Mouse (Mus musculus) T-helper 17 cell (primary cell): Measurements from ENCODE around the gene Mtrr.

ENCODE experiments used
- in situ Hi-C, 2 experiments: fragments of 300-600 bp; cut with MboI, MseI; formaldehyde crosslinking; loops; 1 replicate in 1 of 2; 2 replicates in 1 of 2; pipeline ENCODE4 v1.15.1; 2025; ENCODE audit warnings: high pct_unique_total_duplicates in 2 of 2

The Mtrr gene

DNA sequence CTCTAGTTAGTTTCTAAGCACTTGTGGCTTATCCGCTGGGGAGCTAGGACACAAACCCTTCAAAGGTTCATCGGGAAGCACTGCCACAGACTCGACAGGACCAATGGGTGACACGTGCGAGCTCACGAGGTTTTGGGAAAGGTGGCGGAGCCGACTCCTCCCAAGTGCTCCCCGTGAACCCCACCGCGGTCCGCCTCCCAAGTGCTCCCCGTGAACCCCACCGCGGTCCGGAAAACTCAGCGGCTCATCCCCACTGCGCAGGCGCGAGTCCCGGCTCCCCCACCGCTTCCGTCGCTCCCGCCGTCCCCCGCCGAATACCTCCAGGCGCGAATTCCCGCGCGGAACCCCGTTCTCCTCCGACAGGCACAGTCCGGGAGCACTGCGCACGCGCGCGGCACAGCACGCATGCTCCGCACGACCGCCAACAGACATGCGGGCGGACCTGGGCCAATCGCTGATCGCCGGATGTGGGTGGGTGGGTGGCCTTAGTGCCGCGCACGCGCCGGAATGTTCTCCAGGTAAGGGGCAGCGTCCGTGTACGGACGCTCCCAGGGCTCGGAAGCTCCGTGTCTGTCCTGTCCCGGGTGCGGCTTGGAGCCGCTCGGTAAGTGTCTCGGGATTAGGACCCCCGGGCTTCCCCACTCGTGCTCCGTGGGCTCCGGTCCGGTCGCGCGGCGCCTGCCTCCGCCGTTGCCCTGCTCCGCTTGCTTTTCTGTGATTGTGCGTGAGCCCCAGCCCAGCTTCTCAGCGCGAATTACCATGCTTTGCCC, at the start of gene Mtrr, which contains the start of gene Fastkd3:
Gene Mtrr (minus strand): TSS at position 403 of the 770 bp plus-strand sequence.
Gene Fastkd3 (plus strand): TSS at position 488 of the 770 bp plus-strand sequence.
- in situ Hi-C loops, result loop anchor here (5.0 to 25.0 kb wide), 8 partner anchors 930 to 1657 kb away; partner anchors contain the start of genes Gm28041 (in 1 of the 2), Med10 (in 1 of the 2), Srd5a1 (in 1 of the 2) and Zfp456 (in 1 of the 2)

DNA sequence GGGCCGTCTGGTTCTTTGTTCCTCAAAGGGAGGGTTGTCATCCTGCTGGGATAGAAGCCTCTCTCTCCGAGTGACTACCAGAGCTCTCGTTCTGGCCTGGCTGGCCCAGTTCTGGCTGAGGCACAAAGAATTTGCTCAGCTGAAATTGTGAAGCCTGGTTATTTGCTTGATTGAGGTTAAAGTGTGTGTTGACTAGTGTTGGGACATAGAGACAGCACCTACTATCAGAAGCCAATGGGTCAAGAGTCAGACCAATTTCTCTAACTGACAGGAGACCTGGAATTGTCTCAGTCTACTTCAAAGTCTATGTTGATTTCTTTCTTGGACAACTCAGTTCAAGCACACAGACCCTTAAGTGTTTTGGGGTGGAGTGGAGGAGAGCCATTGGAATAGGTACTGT, 45.1 kb upstream of the Mtrr start:
- in situ Hi-C loops, result no loop called here

DNA sequence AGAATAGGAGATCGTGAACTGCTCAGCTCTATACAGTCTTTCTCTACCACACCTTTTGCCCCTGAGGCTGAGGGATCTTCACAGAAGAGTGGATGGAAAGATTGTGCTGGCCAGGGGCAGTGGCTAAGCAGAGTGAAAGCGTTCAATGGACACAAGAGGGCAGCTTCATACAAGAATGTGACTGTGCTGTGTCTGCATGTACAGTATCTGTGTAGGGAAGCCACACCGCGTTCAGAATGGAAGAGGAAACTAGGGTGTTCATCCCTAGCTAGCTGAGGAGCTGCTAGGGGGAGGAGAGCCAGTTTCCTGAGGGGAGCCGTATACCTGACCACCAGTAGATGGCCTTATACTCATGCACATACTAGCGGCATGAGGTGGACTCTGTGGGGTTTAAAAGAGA, 40.8 kb upstream of the Mtrr start:
- in situ Hi-C loops, result no loop called here

DNA sequence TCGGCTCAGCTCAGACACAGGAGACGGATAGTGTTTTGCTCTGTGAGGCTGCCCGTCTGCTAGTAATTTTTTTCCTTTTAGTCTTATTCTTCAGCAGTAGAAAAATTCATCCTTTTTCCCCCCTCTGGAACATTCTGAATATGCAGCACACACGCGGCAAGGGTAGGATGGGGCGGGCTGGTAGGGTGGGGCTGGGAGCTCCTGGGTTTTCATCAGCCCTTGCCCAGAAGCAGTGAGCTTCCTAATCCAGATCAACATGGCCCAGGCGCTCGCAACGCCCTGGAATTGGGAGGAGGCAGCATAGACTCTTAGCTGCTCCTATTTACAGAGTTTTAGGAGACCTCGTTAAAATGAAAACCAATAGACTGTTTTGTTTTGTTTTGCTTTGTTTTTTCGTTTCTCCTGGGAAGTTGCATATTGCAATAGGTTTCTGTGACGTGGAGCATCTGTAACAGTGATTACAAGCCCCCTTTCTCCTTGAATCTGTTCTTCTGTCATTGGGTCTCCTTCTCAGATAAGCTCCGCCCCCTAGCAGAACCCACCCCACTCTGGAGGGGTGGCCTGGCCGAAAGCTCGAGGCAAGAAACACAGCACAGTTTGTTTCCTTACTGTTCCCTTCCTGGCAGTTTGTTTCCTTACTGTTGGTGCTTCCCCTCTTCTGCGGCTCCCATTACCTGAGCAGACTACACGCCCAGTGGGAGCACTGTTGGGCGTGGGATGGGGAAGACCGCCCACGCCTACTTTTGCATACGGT, 25.9 kb upstream of the Mtrr start:
- in situ Hi-C loops, result no loop called here

DNA sequence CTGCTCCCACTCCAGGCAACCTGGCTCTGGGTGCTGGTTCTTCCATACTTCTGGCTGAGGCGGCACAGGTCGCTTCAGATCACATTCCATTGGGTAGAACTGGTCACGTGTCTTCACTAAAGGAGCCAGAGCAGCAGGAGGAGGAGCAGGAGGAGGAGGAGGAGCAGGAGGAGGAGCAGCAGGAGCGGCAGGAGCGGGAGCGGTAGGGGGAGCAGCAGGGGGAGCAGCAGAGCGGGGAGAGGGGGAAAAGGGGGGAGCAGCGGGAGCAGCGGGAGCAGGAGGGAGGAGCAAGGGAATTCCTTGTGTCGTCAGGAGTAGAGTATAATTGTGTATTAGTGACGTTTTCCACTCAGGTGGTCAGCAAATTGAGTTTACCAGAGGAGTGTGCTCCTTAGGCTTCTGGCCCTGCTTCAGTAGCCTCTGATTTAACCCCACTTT, 23.8 kb upstream of the Mtrr start:
- in situ Hi-C loops, result no loop called here

DNA sequence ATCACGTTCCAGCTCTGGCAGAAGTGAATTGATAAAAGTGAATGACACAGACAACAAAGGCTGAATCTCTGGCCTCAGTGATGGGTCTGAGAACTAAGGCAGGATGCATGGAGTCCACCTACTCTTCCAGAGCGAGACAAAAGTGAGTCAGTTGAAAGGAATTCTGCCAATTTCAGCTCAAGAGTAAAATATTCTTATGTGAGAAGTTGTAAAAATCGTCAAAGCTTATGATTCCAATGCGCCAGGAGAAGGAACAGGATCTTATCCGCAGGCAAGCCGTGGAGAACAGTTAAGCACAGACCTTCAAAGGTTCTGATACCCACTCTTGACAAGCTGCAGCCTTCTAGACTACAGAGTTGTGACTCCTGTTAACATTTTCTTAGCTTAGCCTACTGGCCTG, 21.1 kb upstream of the Mtrr start:
- in situ Hi-C loops, result no loop called here

DNA sequence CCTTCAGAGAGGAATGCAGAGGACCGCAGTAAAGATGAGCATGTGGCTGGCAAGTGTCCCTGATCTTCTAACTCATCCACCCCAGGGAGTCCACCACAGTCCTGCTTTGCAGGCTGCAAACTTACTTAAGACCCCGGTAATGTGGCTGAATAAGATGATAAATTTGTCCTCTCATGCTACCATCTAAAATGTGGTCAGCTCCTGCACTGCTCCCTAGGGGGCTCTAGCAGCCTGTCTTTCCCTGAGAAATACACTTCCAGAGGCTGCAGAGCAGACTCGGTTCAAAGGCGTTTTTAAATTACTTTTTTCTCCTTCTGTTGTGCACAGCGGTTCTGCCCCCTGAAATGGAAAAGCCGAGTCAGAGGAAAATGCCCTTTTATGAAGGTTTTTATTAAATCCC, 19.2 kb upstream of the Mtrr start:
- in situ Hi-C loops, result no loop called here

DNA sequence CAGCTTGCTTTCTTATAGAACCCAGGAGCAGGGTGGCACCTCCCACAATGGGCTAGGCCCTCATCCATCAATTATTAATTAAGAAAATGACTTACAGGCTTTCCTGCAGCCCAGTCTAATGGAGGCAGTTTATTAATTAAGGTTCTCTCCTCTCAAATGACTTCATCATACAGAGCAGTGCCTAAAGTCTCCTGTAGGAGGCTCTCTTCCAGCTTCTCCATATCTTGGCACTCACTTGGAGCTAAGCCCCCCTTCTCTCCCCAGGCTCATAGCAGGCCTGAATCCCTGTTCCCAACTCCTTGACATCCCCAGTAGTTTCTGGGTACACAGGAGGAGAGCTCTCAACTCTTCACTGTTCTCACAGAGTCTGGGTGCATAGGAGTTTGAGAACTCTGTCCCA, 17.0 kb upstream of the Mtrr start:
- in situ Hi-C loops, result loop anchor here (25.0 kb wide), 3 partner anchors 913 to 1662 kb away; partner anchors contain the start of gene Srd5a1 (in 1 of the 2)

DNA sequence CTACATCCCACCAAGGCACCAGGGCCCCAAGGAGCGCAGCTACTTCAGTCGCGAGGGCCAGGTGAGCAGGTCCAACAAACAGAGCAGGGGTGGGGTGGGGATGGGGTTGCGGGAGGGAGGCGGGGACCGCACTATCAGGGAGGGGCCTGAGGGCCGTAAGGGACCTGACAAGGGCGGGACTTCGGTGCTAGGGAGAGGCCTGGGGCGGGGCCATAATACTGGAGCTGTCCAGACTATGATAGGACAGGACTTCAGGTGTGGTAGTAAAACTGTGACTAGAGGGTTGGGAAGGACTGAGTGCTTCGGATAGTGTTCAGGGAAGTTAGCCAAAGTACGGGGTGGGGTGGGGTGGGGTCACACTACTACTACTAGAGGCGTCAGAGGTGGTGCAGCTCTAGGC, 15.7 kb upstream of the Mtrr start:
- in situ Hi-C loops, result loop anchor here (25.0 kb wide), 3 partner anchors 915 to 1660 kb away; partner anchors contain the start of gene Srd5a1 (in 1 of the 2)

DNA sequence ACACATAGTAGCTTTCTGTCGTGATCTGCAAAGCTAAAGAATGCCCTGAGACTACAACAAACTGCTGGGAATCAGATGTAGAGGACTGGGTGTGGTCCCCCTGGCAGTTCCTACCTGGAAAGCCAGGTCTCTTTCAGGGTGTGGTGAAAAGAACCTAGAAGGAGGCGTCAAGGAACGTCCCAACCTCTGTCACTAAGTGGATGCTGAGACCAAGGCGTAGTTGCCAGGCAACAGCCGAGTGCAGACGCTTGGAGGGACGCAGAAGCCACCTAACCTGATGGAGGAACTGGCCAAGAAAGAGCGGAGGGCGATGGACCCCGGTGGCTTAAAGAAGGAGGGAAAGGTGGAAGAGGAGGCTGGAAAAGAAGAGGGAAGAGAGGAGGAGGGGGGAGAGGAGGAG, 15.2 kb upstream of the Mtrr start, which contains the start of gene 1700001L19Rik:
Gene 1700001L19Rik (plus strand): TSS at position 223 of the 400 bp plus-strand sequence.
- in situ Hi-C loops, result loop anchor here (25.0 kb wide), 3 partner anchors 915 to 1660 kb away; partner anchors contain the start of gene Srd5a1 (in 1 of the 2)

DNA sequence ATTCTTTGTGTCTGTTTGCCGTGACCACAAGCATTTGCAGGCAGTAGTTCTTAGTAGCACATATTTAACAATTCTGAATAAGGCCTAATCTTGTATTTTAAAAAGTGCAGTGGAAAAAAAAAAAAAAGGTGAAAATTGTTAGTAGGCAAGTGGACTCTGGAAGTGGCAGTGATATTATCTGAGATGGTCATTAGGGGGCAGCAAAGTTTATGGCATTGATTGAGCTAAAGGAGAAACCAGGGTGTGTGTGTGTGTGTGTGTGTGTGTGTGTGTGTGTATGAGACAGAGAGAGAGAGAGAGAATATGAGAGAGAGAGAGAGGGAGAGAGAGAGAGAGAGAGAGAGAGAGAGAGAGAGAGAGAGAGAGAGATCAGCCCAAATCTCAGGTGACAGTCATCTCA, 11.8 kb upstream of the Mtrr start:
- in situ Hi-C loops, result loop anchor here (25.0 kb wide), 3 partner anchors 919 to 1656 kb away; partner anchors contain the start of gene Srd5a1 (in 1 of the 2)

DNA sequence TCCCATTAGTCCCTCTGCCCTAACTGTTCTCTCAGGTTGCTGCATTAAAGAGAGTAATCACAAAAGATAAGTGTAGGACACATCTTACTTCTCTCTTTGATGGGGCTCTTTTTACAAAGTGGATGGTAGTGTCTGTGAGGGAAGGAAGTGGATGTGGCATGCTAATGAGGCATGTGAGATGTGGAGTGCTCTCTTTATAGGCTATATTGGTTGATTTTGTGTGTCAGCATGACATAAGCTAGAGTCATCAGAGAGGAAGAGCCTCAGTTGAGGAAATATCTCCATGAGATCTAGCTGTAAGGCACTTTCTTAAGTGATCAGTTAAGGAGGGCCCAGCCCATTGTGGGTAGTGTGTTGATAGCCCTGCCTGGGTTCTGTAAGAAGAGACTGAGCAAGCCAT, 6.4 kb upstream of the Mtrr start:
- in situ Hi-C loops, result loop anchor here (5.0 to 25.0 kb wide), 8 partner anchors 924 to 1664 kb away; partner anchors contain the start of genes Srd5a1 (in 2 of the 2), Gm28041 (in 1 of the 2), Med10 (in 1 of the 2) and Zfp456 (in 1 of the 2)

DNA sequence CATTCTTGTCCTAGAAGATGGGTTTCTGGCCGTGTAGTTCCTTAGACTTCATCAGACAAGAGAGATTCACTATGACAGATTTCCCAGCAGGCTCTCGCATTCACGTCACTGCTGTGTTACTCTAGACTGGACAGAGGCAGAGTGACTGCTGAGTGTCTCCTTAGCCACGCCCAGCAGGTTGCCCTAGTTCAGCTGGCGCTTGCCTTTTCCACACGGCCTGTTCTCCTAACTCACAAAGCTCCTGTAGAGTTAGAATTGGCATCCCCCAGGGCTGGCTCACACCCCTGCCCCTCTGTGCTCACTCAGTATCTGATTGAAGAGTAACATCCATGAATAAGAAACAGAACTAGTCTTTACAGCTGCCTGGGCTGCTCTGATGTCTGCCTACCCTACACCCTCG, 3.5 kb upstream of the Mtrr start:
- in situ Hi-C loops, result loop anchor here (5.0 to 25.0 kb wide), 8 partner anchors 927 to 1661 kb away; partner anchors contain the start of genes Srd5a1 (in 2 of the 2), Gm28041 (in 1 of the 2), Med10 (in 1 of the 2) and Zfp456 (in 1 of the 2)

DNA sequence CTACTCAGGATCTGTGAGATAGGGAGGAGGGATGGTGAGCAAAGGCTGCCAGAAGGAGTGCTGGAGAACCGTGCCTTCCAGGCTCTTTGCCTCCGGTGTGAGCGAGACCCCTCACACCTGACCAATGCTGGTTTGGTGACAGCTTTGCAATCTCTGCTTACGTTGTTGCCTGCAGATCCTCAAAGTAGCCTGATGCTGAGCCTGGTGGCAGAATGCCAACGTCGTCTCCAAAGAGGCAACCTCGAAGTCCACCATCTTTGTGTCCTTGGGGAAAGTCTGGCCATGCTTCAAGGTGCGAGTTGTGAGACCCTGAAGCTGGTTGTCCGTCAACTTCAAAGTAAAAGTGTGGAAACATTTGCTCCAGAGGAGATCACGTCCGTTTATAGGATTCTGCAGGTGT, 2.0 kb upstream of the Mtrr start:
- in situ Hi-C loops, result loop anchor here (5.0 to 25.0 kb wide), 8 partner anchors 928 to 1659 kb away; partner anchors contain the start of genes Gm28041 (in 1 of the 2), Med10 (in 1 of the 2), Srd5a1 (in 1 of the 2) and Zfp456 (in 1 of the 2)

DNA sequence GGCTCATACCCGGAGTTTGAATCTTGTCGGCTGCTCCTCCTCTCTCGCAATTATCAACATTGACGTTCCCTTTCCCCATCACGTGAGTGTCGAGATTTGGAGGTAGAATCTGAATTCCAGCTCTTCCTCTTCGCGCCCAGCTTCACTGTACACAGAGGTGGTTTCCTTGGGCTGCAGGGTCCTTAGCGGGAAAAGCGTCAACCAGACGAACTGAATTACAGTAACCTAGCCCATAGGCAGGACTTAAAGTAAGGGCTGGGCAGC, 500 bp upstream of the Mtrr start:
- in situ Hi-C loops, result loop anchor here (5.0 to 25.0 kb wide), 8 partner anchors 930 to 1658 kb away; partner anchors contain the start of genes Gm28041 (in 1 of the 2), Med10 (in 1 of the 2), Srd5a1 (in 1 of the 2) and Zfp456 (in 1 of the 2)

DNA sequence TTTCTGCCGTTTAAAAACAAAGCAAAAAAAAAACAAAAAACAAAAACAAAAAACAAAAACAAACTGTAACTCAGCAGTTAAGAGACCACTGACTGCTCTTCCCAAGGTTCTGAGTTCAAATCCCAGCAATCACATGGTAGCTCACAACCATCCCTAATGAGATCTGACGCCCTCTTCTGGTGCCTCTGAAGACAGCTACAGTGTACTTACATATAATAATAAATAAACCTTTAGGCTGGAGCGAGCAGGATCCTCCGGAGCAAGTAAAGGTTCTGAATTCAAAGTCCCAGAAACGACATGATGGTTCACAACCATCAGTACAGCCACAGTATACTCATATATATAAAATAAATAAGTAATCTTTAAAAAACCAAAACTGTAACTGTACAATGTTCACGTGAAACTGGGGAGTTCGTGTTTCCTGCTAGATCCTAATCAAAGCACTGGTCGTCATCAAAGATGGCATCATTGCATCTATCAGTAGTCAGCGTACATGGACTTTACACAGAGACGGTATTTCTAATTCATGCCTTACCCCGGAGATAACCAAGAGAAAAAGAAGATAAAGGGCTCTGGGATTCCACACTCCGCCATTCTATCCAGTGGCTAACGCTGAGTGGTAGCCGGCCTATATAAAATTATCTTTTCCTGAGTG, 736 bp downstream of the Mtrr start:
- in situ Hi-C loops, result loop anchor here (5.0 to 25.0 kb wide), 8 partner anchors 931 to 1656 kb away; partner anchors contain the start of genes Gm28041 (in 1 of the 2), Med10 (in 1 of the 2), Srd5a1 (in 1 of the 2) and Zfp456 (in 1 of the 2)

DNA sequence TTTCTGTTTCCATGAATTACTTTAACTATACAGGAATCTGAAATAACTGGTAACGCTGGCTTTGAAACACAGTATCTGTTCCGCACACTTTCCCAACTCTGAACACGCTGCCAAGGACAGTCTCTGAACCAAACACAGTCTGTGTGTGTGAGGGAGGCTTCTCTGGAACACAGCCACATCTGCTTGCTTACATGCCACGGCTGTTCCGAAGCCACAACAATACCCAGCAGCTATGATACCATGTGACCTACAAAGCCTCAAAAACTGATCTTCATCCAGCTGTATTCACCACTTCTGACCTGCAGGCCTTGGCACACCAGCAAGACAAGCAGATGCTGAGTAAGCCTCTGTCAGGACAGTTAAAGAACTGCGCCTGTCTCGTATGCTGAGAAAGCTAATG, 4.0 kb downstream of the Mtrr start:
- in situ Hi-C loops, result loop anchor here (10.0 to 25.0 kb wide), 4 partner anchors 713 to 1641 kb away; partner anchors contain the start of genes BC048507 (in 1 of the 2) and Srd5a1 (in 1 of the 2)

DNA sequence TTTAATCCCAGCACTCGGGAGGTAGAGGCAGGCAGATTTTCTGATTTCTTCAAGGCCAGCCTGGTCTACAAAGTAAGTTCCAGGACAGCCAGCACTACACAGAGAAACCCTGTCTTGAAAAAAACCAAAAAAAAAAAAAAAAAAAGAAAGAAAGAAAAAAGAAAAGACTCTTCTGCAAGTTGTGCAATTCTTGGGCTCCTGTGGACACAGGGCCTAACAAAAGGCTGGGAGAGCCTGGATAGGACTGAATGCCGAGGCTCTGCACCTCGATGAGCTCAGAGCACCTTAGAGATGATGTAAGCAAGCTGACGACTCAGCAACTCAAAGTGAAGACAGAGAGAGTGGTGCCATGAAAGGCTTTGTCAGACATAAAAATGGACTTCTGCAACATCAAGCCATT, 7.6 kb downstream of the Mtrr start:
- in situ Hi-C loops, result loop anchor here in 1 of 2 experiments (10.0 kb wide), 1 partner anchor 710 kb away; the partner anchor contains the start of gene BC048507

DNA sequence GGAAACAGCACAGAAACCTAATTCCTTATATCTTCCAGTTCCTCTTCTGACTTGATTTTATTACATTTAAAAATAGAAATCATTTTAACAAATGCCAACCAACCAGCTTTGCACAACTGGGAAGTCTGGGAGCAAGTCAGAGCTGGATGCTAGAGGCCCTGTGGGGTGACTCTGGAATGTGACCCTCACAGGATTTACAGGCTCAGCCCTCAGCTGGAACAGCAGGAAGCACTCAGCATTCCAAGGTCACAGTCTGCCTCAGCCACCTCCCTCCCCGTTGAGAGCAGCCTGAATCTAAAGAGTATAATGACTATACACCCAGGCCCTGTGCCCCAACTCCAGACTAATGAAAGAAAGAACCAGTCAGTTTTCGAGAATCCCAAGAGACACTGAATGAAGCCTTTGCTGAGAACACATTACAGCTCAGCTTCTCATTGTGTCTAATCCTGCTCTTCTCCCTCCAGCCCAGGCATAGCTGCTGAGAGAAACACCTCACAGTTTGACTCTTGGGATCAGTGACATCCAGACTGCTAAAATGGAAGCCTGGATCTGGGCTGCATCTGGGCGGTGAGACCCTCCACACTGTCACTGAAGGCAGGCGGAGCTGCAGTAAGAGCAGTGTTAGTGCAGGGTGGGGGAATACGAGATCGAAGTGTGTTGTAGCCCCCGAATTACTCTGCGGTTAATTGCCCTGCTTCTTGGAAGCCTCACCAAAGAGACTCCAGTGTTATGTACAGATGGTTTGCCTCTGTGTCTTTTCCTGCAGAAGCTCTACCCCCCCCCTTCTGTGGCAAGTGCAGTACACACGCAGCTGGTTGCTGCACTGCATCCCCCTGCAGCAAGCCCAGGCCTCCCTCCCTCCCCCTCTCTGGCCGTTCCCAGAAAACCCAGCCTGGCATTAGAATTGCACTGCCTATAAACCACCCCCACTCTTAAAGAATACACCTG, 8.7 kb downstream of the Mtrr start:
- in situ Hi-C loops, result loop anchor here in 1 of 2 experiments (10.0 kb wide), 1 partner anchor 708 kb away; the partner anchor contains the start of gene BC048507
